Mouse (Mus musculus) layer of hippocampus, postnatal 10 days (tissue): ENCODE measurements around the gene Clmn. TPM values are rescaled to one million over a fixed set of nuclear protein-coding genes. Genes with fewer than 3 reads are reported as not detected.
"Not testable (repeated sequence)": the region's sequence is repeated elsewhere in the genome, so short reads cannot be mapped to it uniquely, and the experiment has no call there.

Source experiments
- DNase-seq, 2 experiments: peaks; one replicate each; pipeline ENCODE4 v3.0.0; 2021; ENCODE audit warnings: low spot score in 2 of 2
- total RNA-seq, 2 experiments: library from RNA; stranded (reverse); gene quantifications; 2 replicates each; pipeline ENCODE4 v1.2.3; 2021

Gene Clmn
- total RNA-seq, 2 experiments from 2014 or later, result 42.3 to 43.7 TPM

DNA sequence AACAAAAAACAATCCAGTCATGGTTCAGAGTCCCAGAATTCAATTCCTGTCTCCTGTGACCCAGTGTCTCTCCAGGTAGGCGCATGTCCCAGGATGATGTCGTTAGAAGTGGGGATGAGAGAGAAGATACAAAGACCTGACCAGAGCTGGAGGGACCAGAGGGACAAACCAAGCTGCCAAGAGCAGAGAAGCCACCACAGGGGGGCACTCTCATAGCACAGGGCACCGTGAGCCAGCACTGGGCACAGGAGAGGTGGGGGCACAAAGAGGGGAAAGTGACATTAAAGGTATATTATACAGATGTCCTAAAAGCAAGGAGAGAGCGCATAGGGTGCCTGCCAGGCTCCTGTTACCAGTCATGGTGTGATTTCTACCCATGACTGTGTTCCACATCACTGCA, 25.9 kb downstream of the Clmn start:
- DNase-seq, result peak; percentile 62 to 75

DNA sequence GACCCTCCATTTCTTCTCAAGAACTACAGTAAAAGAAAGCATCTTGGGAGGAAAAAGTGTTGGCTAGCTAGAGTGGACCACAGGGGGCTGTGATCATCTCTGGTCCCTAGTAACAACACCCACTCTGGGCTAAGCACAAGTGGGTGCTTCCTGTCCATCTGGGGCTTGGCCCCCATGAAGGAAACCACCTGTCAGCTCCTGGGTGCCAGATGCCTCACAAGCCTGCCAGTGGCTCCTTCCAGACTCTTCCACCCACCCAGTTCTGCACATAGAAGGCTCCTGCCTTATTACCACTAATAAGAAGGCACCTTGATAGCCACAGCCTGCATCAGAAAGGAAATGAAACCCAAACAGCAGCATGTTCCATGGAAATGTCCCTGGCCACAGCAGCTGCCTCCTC, 26.4 kb downstream of the Clmn start:
- DNase-seq, result peak in 1 of 2 experiments; percentile 51

DNA sequence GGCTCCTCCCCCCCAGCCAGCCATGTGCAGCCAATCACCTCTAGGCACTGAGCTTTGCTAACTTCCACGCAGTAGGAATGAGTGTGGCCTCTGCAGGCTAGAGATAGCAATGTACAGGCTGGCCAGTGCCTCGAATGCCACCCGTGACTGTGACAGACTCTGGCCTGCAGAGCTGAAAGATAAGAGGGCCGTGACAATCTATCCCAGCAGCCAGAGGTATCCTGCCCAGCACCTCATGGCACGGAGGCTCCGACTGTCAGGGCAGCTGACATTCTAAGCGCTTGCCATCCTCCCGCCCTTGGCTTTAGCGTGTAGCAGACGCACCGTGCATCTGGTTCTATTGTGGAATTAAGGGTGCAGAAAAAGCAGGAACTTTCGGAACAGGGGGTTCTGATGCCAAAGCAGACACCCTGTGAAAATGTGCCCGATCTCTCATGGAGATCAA, 26.9 kb downstream of the Clmn start:
- peak; percentile 57 to 60 for DNase-seq

DNA sequence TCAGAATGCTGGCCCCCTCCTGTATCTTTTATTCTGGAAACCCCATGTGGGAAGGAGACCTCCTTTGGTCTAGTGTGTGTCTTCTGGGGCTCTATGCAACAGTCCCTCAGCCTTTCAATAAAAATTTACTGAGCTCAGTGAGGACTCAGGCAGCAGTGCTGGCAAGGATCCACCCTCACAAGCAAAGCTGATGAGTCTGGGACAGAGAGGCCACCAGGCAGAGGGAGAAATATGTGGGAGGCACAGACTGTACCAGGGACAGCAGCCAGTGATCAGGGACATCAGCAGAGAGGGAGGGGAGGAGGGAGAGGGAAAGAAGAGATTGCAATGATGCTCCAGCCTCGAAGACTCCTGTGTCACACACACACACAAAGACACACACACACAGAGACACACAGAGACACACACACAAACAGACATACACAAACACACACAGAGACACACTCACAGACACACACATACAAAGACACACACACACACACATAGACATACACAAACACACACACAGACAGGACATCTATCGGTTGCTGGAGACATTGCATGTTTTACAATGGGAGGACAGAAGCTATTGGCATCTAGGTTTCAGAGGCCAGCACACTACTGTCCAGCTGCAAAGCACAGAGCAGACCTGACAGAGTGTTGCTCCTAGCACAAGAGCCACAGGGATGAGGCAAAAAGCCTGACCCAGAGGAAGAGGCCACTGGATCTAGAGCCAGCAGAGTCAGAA, 27.6 kb downstream of the Clmn start:
- DNase-seq, result peak; percentile 74 to 76

DNA sequence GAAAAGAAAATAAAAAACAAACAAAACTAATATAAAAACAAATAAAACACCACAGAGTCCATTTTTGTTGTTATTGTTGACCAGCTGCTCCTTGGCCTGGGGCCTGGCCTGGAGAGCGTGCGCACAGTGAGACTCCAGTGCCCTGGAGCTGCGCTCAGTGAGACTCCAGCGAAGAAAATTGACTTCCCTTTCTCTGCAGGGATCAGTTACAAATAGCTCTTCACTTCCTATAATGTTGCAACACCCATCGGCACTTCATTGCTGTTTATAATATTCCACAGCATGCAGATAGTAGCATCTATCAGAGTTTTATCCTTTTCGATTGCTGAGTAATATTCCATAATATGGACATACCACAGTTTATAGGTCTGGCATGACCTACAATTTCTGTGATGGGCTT, 28.6 kb downstream of the Clmn start:
- DNase-seq, result no peak

DNA sequence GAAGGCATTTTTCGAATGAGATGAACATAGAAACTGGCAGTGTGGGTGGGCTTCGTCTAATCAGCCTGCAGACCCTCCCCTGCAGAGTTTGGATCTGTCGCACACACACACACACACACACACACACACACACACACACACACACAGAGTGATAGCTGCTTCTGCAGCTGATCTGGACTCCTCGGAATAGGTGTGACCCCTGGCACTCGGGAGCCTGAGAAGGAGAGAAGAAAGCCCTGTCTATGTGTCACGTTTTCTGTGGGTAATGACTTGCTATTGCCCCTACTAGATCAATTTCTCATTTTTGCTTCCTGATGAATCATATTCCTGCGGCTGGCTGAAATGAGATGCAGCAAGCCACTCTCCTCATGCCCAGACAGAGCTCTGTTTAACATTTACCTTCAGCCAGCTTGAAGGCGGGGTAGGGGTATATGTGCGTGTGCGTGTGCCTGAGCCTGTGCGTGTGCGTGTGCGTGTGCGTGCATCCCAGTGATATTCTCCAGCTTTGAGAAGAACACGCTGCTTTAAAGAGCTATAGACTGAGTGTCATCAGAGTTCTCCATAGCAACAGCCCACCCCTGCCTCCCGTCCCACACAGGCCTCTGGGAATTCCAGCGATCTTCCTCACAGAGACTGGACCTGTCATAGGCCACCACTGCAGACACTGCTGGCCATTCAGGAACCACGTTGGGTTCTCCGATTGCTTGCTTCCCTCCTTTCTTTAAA, 29.3 kb downstream of the Clmn start:
- DNase-seq, result no peak

DNA sequence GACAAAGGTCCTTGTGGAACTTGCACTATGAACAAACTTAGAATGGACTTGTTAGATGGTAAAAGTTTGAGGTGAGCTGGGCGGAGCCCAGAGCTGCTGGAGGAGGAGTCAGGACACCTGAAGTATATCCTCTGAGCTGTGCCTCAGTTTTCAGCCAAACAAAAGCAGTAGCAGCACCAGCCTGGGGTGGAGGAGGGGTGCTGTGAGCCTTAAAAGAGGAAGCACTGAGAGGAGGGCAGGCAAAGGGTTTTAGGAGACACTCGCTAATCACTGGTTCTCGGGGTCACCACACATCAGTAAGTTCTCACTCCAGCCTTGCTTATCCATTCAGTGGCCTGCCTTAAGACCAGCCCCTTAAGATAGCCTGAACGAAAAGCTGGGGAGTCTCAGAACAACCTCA, 30.1 kb downstream of the Clmn start:
- no peak for DNase-seq

DNA sequence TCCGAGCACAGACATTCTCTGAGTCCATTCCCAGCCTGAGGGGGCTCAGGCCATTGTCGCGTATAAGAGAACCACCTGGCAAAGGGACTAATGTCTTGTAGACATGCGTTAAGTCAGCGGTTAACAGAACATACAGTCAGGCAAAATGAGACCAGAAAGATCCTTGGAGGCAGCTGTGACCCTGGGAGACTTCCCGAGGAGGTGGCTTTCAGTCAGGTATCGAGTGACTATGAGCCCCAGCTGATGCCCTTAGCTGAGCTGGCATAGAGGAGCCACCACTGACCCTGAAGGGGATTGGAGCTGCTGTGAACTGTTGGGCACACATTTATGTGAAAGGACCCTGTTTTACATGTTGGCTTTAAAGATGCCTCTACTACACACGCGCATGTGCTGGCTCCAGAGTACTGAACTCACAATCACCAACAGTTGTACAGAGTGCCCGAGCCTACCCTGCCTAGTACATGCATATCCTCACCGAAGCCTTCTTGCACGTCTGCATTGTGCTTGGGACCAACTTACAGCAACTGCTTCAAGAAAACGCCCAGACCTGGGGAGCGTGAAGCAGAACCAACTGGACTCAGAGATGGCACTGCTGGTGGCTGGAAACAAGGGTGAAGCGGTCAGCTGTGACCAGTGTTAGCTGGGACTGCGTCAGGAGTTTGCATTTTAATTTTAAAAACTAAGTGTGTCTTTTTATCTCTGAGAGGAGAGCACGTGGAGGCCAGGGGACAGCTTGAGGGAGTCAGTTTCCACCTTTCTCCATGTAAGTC, 34.0 kb downstream of the Clmn start:
- no peak for DNase-seq

DNA sequence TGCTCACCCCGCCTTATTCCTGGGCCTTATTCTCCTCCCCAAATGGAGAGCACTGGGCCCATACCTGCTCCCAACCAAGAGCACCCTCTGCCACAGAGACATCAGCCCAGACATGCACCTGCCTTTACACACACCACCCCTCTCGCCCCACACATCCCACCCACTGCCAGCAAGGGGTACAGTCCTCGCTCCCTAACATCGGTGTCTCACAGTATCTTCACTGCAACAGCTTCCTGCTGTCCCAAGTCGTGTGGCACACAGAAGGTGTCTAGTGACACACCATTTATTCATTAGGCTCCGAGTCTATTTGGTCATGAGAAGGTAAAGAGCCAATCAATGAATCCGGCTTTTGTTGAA, 34.6 kb downstream of the Clmn start:
- no peak for DNase-seq

DNA sequence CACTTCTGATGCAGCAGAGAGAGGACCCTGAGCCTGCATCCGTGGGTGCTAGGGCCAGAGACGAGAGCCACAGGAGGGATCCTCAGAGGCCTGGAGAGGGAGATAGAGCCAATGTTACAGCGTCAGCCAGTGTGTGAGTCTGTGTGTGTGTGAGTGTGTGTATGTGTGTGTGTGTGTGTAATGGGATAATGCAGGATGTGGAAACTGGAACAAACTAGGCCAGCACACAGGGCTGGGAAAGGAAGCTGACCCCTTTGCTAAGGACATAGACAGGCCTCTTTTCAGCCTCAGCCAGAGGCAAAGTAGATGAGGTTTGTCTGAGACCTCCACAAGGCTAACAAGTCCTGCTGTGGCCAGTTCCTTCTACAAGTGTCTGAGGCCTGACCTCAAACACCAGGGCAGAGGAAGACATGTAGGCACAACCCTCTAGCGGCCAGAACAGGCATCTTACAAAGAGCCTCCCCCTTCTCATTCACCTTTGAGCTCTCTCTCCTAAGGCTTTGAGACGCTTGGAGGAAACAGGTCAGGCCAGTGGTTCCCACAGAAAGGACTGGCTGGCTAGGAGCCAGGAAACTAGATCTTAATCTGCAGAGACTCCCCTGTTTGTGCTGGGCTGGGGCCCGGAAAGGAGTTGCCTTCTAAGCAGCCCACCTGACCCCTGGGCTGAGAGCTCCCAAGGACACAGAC, 35.1 kb downstream of the Clmn start:
- DNase-seq, result peak; percentile 48 to 49

DNA sequence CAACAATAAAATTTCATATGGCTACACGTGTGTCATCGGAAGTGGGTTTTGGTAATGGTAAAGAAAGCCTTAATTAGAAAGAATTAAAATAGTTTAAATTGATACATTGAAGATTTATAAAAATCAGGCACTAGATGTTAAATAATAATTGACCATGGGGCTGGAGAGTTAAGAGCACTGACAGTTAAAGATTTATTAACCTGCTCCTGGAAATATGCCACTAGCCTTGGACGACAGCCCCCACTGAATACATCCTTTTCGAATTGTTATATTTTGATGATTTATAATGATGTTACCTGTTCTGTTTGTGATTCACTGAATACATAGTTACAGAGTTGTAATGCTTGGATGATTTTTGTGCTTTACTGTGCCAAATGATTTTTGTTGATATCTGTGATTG, 35.9 kb downstream of the Clmn start:
- DNase-seq, result not testable (repeated sequence)

DNA sequence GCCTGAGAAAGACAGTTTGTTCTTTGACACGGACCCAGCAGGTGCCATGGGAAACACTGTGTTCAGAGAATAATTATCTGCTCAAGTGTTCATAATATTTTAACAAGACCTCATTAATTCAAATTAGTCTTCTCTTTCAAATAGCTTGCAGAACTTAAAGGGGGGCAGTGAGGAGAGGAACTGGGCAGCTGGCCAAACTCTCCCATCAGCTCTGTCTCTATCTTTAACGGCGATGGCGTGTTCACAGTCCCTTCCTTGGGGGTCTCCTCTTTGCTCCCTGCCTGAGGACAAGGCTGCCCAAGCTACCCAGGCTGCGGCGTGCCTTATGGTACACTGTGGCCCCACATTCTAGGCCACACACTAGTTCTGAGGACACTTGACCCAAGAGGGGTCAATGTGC, 37.2 kb downstream of the Clmn start:
- DNase-seq, result no peak

DNA sequence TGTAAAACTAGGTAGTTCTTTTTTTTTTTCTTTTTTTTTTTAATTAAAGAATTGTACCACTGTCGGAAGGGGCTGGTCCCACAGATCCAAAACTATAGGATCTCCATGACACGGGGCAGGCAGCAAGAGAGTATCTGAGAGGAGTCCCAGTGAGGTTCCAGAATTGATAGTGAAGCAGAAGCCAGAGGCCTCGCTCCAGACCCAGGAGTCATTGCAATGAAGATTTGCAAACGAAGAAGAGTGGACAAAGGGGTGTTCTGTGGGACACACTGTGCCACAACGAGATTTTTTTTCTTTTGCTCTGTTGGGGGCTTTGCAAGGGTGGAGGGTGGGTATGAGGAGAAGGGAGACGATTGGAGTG, 40.0 kb downstream of the Clmn start:
- DNase-seq, result no peak

DNA sequence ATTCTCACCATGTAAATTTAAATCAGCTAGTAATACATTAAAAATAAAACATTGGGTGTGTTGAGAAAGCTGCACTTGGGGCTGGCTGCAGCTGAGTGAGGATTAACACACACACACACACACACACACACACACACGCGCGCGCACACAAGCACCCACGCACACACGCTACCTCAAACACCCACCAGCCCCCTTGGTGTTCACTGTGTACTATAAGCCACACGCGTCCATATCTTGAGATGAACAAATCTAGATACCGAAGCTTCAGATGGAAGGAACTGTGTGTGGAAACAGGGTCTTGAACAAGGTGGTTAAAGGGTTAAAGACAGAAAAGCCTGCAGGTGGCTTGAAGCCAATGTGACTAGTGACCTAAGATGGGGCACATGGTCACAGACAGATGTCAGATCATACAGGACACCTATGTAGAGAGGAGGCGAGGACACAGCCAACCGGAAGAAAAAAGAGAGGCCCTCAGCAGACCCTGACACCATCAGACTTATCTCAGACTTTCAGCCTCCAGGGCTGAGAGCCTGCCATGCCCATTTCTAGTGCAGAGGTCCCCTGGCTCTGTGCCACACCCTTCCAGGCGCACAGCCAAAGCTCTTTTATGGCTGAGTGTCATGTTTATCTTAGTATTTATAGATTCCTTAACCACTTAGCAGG, 40.5 kb downstream of the Clmn start:
- peak in 1 of 2 experiments; percentile 52 for DNase-seq

DNA sequence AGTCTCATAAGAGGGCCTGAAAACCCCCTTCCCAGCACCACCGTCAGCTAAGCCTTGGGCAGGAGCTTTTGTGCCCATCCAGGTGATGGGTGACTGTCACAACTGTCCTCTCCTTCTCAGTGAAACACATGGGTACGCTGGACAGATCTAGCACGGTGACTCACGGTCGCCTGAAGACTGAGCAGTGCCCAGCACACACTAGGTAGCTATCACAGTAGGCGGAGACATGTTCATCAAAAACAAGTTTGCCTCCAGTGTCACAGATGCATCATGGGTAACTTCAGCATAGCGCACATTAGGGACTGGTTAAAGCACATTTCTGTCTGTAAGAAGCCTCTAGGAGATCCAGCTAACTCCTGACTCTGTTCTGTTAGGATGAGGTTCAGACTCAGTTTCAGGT, 41.2 kb downstream of the Clmn start:
- no peak for DNase-seq

DNA sequence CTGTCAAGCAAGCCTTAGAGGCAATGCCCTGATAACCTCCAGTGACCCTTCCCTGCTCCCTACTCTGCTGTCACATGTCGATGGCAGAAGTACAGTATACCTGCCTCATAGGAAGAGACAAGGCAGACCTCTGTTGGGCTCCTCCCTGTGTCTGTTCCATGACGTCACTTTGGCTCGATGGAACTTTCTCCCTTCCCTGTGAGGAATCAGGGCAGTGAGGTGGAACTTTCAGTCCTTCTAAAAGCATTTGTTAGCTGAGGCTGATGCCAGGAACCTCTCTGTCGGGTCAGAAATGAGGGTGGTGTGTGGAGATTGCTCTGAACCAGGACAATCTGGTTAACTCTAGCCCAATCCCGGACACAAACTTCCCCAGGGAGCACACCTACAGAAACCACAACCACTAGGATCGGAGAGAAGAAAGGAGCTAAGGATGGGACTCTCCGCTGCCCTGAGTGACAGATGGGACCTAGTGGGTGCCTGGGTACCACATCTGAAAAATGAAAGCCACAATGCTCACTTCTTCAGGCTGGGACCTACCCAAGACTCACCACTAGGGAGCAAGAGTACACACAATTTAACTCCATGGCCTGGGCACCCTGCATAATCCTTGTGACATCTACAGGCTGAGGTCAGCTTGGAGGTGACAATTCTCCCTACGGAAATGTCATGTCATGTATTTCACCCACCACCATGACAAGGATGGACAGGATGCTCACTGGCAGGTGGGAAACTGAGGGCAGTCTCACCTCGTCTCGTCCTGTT, 41.9 kb downstream of the Clmn start:
- DNase-seq, result no peak

DNA sequence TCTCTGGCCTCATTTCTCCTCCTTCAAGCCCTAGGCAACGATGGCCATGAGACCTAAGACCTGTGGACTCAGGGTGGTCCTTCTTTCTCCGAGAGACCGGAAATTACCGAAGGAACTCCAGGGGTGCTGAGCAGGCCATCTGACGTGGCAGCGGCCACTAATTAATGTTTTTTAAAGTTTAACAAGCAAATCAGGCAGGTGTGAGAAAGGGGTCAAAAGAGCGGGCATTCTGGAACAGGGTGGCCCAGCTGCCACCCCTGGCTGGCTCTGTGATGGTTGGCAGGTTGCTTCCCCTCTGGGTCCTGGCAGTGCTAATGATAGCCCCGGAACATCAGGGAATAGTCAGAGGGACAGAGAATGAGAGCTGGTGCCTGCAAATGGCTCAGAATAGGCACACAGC, 42.7 kb downstream of the Clmn start:
- DNase-seq, result no peak

DNA sequence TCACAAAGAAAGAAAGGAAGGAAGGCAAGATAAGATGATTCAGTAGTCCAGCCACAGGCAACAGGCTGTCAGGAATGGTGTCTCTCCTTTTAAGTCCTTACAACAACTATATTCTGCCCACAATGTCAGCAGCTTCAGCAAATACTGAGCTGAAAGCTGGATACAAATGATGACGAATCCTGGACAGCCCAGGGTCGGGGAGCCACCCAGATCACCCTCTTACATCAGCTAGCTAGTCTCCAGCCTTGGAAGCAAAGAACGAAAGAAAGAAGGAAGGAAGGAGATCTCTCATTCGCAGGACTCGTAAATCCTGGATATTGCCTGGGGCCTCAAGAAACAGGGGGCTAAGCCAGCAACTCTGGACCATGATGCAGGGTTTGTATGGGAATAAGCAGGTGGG, 44.8 kb downstream of the Clmn start:
- DNase-seq, result no peak

DNA sequence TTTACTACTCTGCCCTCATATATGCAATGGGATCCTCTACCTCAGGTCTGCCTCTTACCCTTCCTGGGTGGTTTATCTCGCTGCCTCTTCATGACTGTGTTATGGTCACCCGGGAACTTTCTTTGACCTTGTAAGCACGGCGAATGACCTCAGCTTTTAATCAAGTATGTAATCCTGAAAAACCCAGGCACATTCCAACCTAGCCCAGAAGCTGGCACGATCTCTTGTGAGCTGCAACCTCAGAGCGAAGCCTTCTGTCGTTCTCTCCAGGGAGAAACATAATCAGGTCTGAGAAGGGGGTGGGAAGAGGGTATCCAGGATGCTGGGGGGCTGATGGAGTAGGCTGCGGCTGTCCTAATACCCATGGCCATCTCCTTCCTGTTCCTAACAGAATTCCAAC, 45.8 kb downstream of the Clmn start:
- no peak for DNase-seq

DNA sequence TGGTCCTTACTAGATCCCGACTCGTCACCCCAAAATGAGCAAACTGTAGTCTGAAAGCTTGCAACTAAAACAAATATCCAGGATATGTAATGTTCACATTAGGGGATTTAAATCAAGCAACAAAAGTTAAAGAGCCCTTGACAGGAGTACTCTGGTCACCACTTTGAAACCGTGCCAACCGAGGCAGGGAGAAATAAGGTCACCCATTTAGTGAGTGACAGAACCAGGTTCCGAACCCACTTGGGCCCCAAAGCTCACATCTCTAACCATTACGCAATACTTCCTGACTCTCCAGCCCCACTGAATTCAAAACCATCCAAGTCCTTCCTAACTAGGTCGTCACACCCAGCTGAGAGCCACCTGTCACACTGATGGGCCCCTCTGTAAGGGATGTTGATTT, 46.8 kb downstream of the Clmn start:
- DNase-seq, result no peak
